13 mouse cellular contexts compared by ENCODE assay signal in genomic region chr1:134074184-134074583, GRCm38 (mm10). TPM values are rescaled to one million over a fixed set of nuclear protein-coding genes. Genes with fewer than 3 reads are reported as not detected.
DNase-seq lines count a peak whose midpoint lies in the region; ATAC-seq and TF ChIP-seq lines count a peak whose summit lies in the region.
"Had no signal": no experiment of that assay in that cellular context is flagged by ENCODE, and none has a peak within 500 bp of the region (broad histone marks: within the 10 kb centered on the region; RNA-seq: fewer than 3 reads in every experiment).

No protein-coding gene starts in this region.

- no peaks in the 10 kb centered on the region for H3K27me3 ChIP-seq in heart, adult 2 months (ENCODE audit: control insufficient read depth, insufficient read depth, low read length)
- no peaks in the 10 kb centered on the region for H3K27me3 ChIP-seq in lung, embryonic 16.5 days (ENCODE audit: control insufficient read depth, insufficient read depth, low read depth, low read length)
- no peaks in the 10 kb centered on the region for H3K27me3 ChIP-seq in liver, embryonic 14.5 days (ENCODE audit: control insufficient read depth, insufficient read depth, low read length)
- H3K27me3 ChIP-seq: embryonic facial prominence, embryonic 15.5 days had no signal

- ATAC-seq in lung, embryonic 16.5 days (ENCODE audit: low read depth), result no peak
- no peak for ATAC-seq in liver, embryonic 14.5 days (ENCODE audit: insufficient read depth)
- ATAC-seq: intestine, postnatal 0 days had no signal

- H3K9ac ChIP-seq in heart, adult 2 months (ENCODE audit: low read depth, low read length), result no peak overlapping the region
- no peak overlapping the region for H3K9ac ChIP-seq in lung, embryonic 16.5 days (ENCODE audit: low read length)
- peak overlapping the region; percentile 75 for H3K9ac ChIP-seq in liver, embryonic 14.5 days (replicated peaks)
- H3K9ac ChIP-seq: embryonic facial prominence, embryonic 15.5 days had no signal

- 0 out of 2 replicates have a peak, but pooled peaks have one; percentile 30 for TF ChIP-seq POLR2A in heart, adult 2 months (IDR thresholded peaks at IDR 0.05; ENCODE audit: insufficient read depth, low read depth, low read length)

- 71% methylated on average over 3 of the region's 3 CpGs for WGBS in heart, adult 2 months
- 62% methylated on average over 3 of the region's 3 CpGs for WGBS in lung, embryonic 16.5 days
- 61% methylated on average over 3 of the region's 3 CpGs for WGBS in liver, embryonic 14.5 days (ENCODE audit: insufficient replicate concordance)

- no peak overlapping the region for H3K4me3 ChIP-seq in heart, adult 2 months
- H3K4me3 ChIP-seq in lung, embryonic 16.5 days (ENCODE audit: low read length), result no peak overlapping the region
- peak overlapping the region; percentile 33 to 92; a peak in 3 of 4 replicates for H3K4me3 ChIP-seq in liver, embryonic 14.5 days (ENCODE audit: insufficient read depth in 1 of 2, low read depth in 2 of 2, low read length in 2 of 2)
- H3K4me3 ChIP-seq: embryonic facial prominence, embryonic 15.5 days had no signal

- H3K9me3 ChIP-seq in lung, embryonic 16.5 days (ENCODE audit: control insufficient read depth, low read length), result no peaks in the 10 kb centered on the region
- no peaks in the 10 kb centered on the region for H3K9me3 ChIP-seq in liver, embryonic 14.5 days (ENCODE audit: control insufficient read depth, low read length)
- H3K9me3 ChIP-seq: embryonic facial prominence, embryonic 15.5 days had no signal

- DNase-seq in heart, adult 2 months, result no peak
- no peak for DNase-seq in heart, postnatal 14 days
- no peak for DNase-seq in lung, postnatal 36 days
- DNase-seq in adipocyte (ENCODE audit: low spot score), result peak; percentile 54
- DNase-seq in liver, embryonic 14.5 days (ENCODE audit: low read depth in 3 of 3, low spot score in 3 of 3), result no peak
- no peak for DNase-seq in right cerebral cortex, adult 18-20 months
- no peak for DNase-seq in layer of hippocampus, adult 18-20 months (ENCODE audit: low spot score in 2 of 2)
- DNase-seq: cerebellum, postnatal 25 days; gastrocnemius, postnatal 36 days had no signal

- TF ChIP-seq CTCF in heart, adult 2 months (IDR thresholded peaks at IDR 0.05), result no peak
- no peak; the same call in none of the 2 replicates for TF ChIP-seq CTCF in liver, embryonic 14.5 days (IDR thresholded peaks at IDR 0.05; ENCODE audit: low read depth)

- no peak for TF ChIP-seq EP300 in heart, adult 2 months (IDR thresholded peaks at IDR 0.05; ENCODE audit: insufficient read depth, low read depth, low read length)
- TF ChIP-seq EP300 in liver, embryonic 14.5 days (IDR thresholded peaks at IDR 0.05; ENCODE audit: low read depth), result no peak

- peaks cover 2% of the 10 kb centered on the region for H3K79me2 ChIP-seq in heart, adult 2 months (replicated peaks; ENCODE audit: control insufficient read depth, insufficient read depth, low read length)

- peaks cover 35% of the 10 kb centered on the region for H3K36me3 ChIP-seq in heart, adult 2 months (ENCODE audit: control insufficient read depth, insufficient read depth, low read length)
- H3K36me3 ChIP-seq in lung, embryonic 16.5 days (ENCODE audit: control insufficient read depth, insufficient read depth, low read length), result peaks cover 20% of the 10 kb centered on the region
- H3K36me3 ChIP-seq in liver, embryonic 14.5 days (replicated peaks; ENCODE audit: control insufficient read depth, insufficient read depth, low read depth), result peaks cover 37% of the 10 kb centered on the region

- no peak overlapping the region for H3K27ac ChIP-seq in heart, adult 2 months
- H3K27ac ChIP-seq in lung, embryonic 16.5 days (ENCODE audit: low read length), result peak overlapping the region; percentile 49; the same call in 1 of the 2 replicates
- H3K27ac ChIP-seq in liver, embryonic 14.5 days, result peak overlapping the region; percentile 99
- H3K27ac ChIP-seq: embryonic facial prominence, embryonic 15.5 days had no signal

- intact Hi-C loops in heart, adult 2 months (cut with DNase I), result no loop called here
- intact Hi-C loops in heart, postnatal 14 days (cut with DNase I), result no loop called here

- H3K4me2 ChIP-seq in lung, embryonic 16.5 days (ENCODE audit: low read depth, low read length), result peak overlapping the region; percentile 65; the same call in 1 of the 2 replicates
- peak overlapping the region; percentile 93 for H3K4me2 ChIP-seq in liver, embryonic 14.5 days (ENCODE audit: low read depth)
- H3K4me2 ChIP-seq: embryonic facial prominence, embryonic 15.5 days had no signal

- peaks cover 18% of the 10 kb centered on the region for H3K4me1 ChIP-seq in heart, adult 2 months (ENCODE audit: control insufficient read depth, insufficient read depth, low read length)
- H3K4me1 ChIP-seq in lung, embryonic 16.5 days (replicated peaks; ENCODE audit: control insufficient read depth, insufficient read depth, low read length), result peaks cover 69% of the 10 kb centered on the region
- H3K4me1 ChIP-seq in liver, embryonic 14.5 days (replicated peaks; ENCODE audit: control insufficient read depth in 2 of 2, insufficient read depth in 2 of 2, low read length in 1 of 2), result peaks cover 60 to 73% of the 10 kb centered on the region in 2 experiments

RNA-seq across cellular contexts. Expression of gene Btg2, which starts 4.7 kb away (rescaled TPM):
- total RNA-seq in heart, adult 2 months (2021), result 10 to 100 TPM; 29.9 to 31.0 TPM
- polyA plus RNA-seq in heart, adult 2 months (2012; rRNA removed), result 33.5 and 35.9 TPM in 2 replicates
- total RNA-seq in heart, postnatal 14 days (2021), result 10 to 100 TPM; 37.3 to 47.7 TPM
- 130 and 135 TPM in 2 replicates for polyA plus RNA-seq in lung, embryonic 16.5 days (2015; fragmentation: Nextera tagmentation; extraction: Ambion mirVana)
- polyA plus RNA-seq in liver, embryonic 14.5 days (2012; rRNA removed), result 40.1 and 45.3 TPM in 2 replicates
- polyA plus RNA-seq in liver, embryonic 14.5 days (2014; fragmentation: Nextera tagmentation; extraction: Ambion mirVana), result 78.2 and 85.2 TPM in 2 replicates
- 10 to 100 TPM; 16.6 to 24.9 TPM for total RNA-seq in layer of hippocampus, adult 18-20 months (2021)

RNA-seq across cellular contexts. Expression of gene Chit1, which starts 36.9 kb away (rescaled TPM):
- total RNA-seq in heart, adult 2 months (2021), result not detected
- 0.16 TPM in 1 of 2 replicates, not detected in the other for polyA plus RNA-seq in heart, adult 2 months (2012; rRNA removed)
- total RNA-seq in heart, postnatal 14 days (2021), result not detected
- polyA plus RNA-seq in lung, embryonic 16.5 days (2015; fragmentation: Nextera tagmentation; extraction: Ambion mirVana), result 0.09 and 0.24 TPM in 2 replicates
- 0.08 and 0.09 TPM in 2 replicates for polyA plus RNA-seq in liver, embryonic 14.5 days (2012; rRNA removed)
- not detected in 2 replicates for polyA plus RNA-seq in liver, embryonic 14.5 days (2014; fragmentation: Nextera tagmentation; extraction: Ambion mirVana)
- total RNA-seq in layer of hippocampus, adult 18-20 months (2021), result under 1 TPM in 1 of 2 experiments, not detected in 1; 0.17 TPM
- total RNA-seq: gastrocnemius, postnatal 36 days; megakaryocyte-erythroid progenitor cell, adult 5-6 weeks had no signal
- polyA plus RNA-seq: intestine, postnatal 0 days had no signal

RNA-seq across cellular contexts. Expression of gene Fmod, which starts 37.1 kb away (rescaled TPM):
- total RNA-seq in heart, adult 2 months (2021), result 1 to 10 TPM; 9.3 to 9.4 TPM
- 14.5 and 17.0 TPM in 2 replicates for polyA plus RNA-seq in heart, adult 2 months (2012; rRNA removed)
- 10 to 100 TPM; 13.5 to 17.4 TPM for total RNA-seq in heart, postnatal 14 days (2021)
- polyA plus RNA-seq in lung, embryonic 16.5 days (2015; fragmentation: Nextera tagmentation; extraction: Ambion mirVana), result 159 and 191 TPM in 2 replicates
- polyA plus RNA-seq in liver, embryonic 14.5 days (2012; rRNA removed), result 1.1 TPM in 2 replicates
- 1.1 and 1.6 TPM in 2 replicates for polyA plus RNA-seq in liver, embryonic 14.5 days (2014; fragmentation: Nextera tagmentation; extraction: Ambion mirVana)
- 1 to 10 TPM; 3.9 to 5.2 TPM for total RNA-seq in layer of hippocampus, adult 18-20 months (2021)
- total RNA-seq: megakaryocyte-erythroid progenitor cell, adult 5-6 weeks had no signal

Comparison
In these comparisons a context has a peak if more than half of its experiments do, and no peak if none do; other contexts are left out.
1. H3K4me3 ChIP-seq: peak in liver, embryonic 14.5 days (2 of 2); none in heart, adult 2 months (single experiment) and lung, embryonic 16.5 days (single experiment).